Mouse (Mus musculus): Measurements from ENCODE around the gene Tfcp2l1. TPM values are rescaled to one million over a fixed set of nuclear protein-coding genes. Genes with fewer than 3 reads are reported as not detected.
"Not testable (repeated sequence)": the region's sequence is repeated elsewhere in the genome, so short reads cannot be mapped to it uniquely, and the experiment has no call there.

The Tfcp2l1 gene
- 0.10 and 1.1 TPM in 2 replicates for total RNA-seq (2017)

- ATAC-seq (replicated peaks; ENCODE audit: low read depth, poor library complexity, severe bottlenecking): peak; percentile 95
Observed at GRCm38 (mm10) chr1:118627781-118628464, at the start of gene Tfcp2l1. Gene Tfcp2l1 (plus strand): TSS chr1:118627945.

- ATAC-seq (replicated peaks; ENCODE audit: low read depth, poor library complexity, severe bottlenecking): 0 out of 2 replicates have a peak, but pooled peaks have one; percentile 36
Observed at GRCm38 (mm10) chr1:118580174-118580702, 47.5 kb upstream of the Tfcp2l1 start.

- ATAC-seq (replicated peaks; ENCODE audit: low read depth, poor library complexity, severe bottlenecking): peak; percentile 68
Observed at GRCm38 (mm10) chr1:118581179-118581578, 46.6 kb upstream of the Tfcp2l1 start.

- ATAC-seq (replicated peaks; ENCODE audit: low read depth, poor library complexity, severe bottlenecking): no peak
Observed at GRCm38 (mm10) chr1:118589721-118590120, 38.0 kb upstream of the Tfcp2l1 start.

- ATAC-seq (replicated peaks; ENCODE audit: low read depth, poor library complexity, severe bottlenecking): no peak
Observed at GRCm38 (mm10) chr1:118592933-118593332, 34.8 kb upstream of the Tfcp2l1 start.

GRCm38 (mm10) chr1:118595395-118595794 lies 32.4 kb upstream of the Tfcp2l1 start:
- ATAC-seq (replicated peaks; ENCODE audit: low read depth, poor library complexity, severe bottlenecking): no peak; the same call in 1 of the 2 replicates

GRCm38 (mm10) chr1:118597475-118598213 lies 30.1 kb upstream of the Tfcp2l1 start:
- no peak for ATAC-seq (replicated peaks; ENCODE audit: low read depth, poor library complexity, severe bottlenecking)

GRCm38 (mm10) chr1:118598339-118598738 lies 29.4 kb upstream of the Tfcp2l1 start:
- no peak for ATAC-seq (replicated peaks; ENCODE audit: low read depth, poor library complexity, severe bottlenecking)

- no peak for ATAC-seq (replicated peaks; ENCODE audit: low read depth, poor library complexity, severe bottlenecking)
Observed at GRCm38 (mm10) chr1:118613631-118614183, 14.0 kb upstream of the Tfcp2l1 start.

GRCm38 (mm10) chr1:118621055-118621454 lies 6.7 kb upstream of the Tfcp2l1 start:
- not testable (repeated sequence) for ATAC-seq (replicated peaks; ENCODE audit: low read depth, poor library complexity, severe bottlenecking)

- ATAC-seq (replicated peaks; ENCODE audit: low read depth, poor library complexity, severe bottlenecking): no peak
Observed at GRCm38 (mm10) chr1:118622857-118623256, 4.9 kb upstream of the Tfcp2l1 start.

GRCm38 (mm10) chr1:118625461-118625860 lies 2.3 kb upstream of the Tfcp2l1 start:
- no peak for ATAC-seq (replicated peaks; ENCODE audit: low read depth, poor library complexity, severe bottlenecking)

- ATAC-seq (replicated peaks; ENCODE audit: low read depth, poor library complexity, severe bottlenecking): no peak
Observed at GRCm38 (mm10) chr1:118625921-118626320, 1.8 kb upstream of the Tfcp2l1 start.

- ATAC-seq (replicated peaks; ENCODE audit: low read depth, poor library complexity, severe bottlenecking): no peak
Observed at GRCm38 (mm10) chr1:118626452-118626851, 1.3 kb upstream of the Tfcp2l1 start.

- 0 out of 2 replicates have a peak, but pooled peaks have one; percentile 39 for ATAC-seq (replicated peaks; ENCODE audit: low read depth, poor library complexity, severe bottlenecking)
Observed at GRCm38 (mm10) chr1:118633415-118633980, 5.8 kb downstream of the Tfcp2l1 start.

GRCm38 (mm10) chr1:118642296-118642999 lies 14.7 kb downstream of the Tfcp2l1 start:
- no peak for ATAC-seq (replicated peaks; ENCODE audit: low read depth, poor library complexity, severe bottlenecking)

GRCm38 (mm10) chr1:118643138-118643979 lies 15.6 kb downstream of the Tfcp2l1 start:
- no peak for ATAC-seq (replicated peaks; ENCODE audit: low read depth, poor library complexity, severe bottlenecking)

GRCm38 (mm10) chr1:118645701-118646100 lies 18.0 kb downstream of the Tfcp2l1 start:
- no peak for ATAC-seq (replicated peaks; ENCODE audit: low read depth, poor library complexity, severe bottlenecking)

GRCm38 (mm10) chr1:118648015-118648414 lies 20.3 kb downstream of the Tfcp2l1 start:
- no peak for ATAC-seq (replicated peaks; ENCODE audit: low read depth, poor library complexity, severe bottlenecking)

Measured in common myeloid progenitor, adult 5-6 weeks (primary cell).